ENCODE assay signal across 8 mouse cellular contexts in genomic region chr2:77703080-77703479, GRCm38 (mm10).
DNase-seq lines count a peak whose midpoint lies in the region; ATAC-seq and TF ChIP-seq lines count a peak whose summit lies in the region.

No protein-coding gene starts in this region.

- H3K27ac ChIP-seq in lung, embryonic 15.5 days, result no peak overlapping the region
- H3K27ac ChIP-seq in intestine, embryonic 14.5 days (ENCODE audit: low read depth), result no peak overlapping the region
- H3K27ac ChIP-seq in midbrain, embryonic 10.5 days (replicated peaks), result no peak overlapping the region
- H3K27ac ChIP-seq in stomach, postnatal 0 days (replicated peaks), result no peak overlapping the region

- no peak for TF ChIP-seq EP300 in stomach, postnatal 0 days (optimal IDR thresholded peaks at IDR 0.05)

- 18% methylated on average over 19 of the region's 19 CpGs for WGBS in lung, embryonic 15.5 days
- WGBS in intestine, embryonic 14.5 days, result 17% methylated on average over 19 of the region's 19 CpGs
- WGBS in midbrain, embryonic 10.5 days, result 69% methylated on average over 19 of the region's 19 CpGs
- WGBS in stomach, postnatal 0 days, result 30% methylated on average over 19 of the region's 19 CpGs

- TF ChIP-seq CTCF in stomach, postnatal 0 days (IDR thresholded peaks at IDR 0.05; ENCODE audit: low read depth), result no peak

- H3K4me2 ChIP-seq in lung, embryonic 15.5 days, result peak overlapping the region; percentile 58
- peak overlapping the region; percentile 57 for H3K4me2 ChIP-seq in intestine, embryonic 14.5 days (ENCODE audit: low read length)
- H3K4me2 ChIP-seq in stomach, postnatal 0 days (replicated peaks; ENCODE audit: low read depth), result peak overlapping the region; percentile 52

- no peaks in the 10 kb centered on the region for H3K9me3 ChIP-seq in lung, embryonic 15.5 days
- no peaks in the 10 kb centered on the region for H3K9me3 ChIP-seq in intestine, embryonic 14.5 days (ENCODE audit: control insufficient read depth, low read length)
- H3K9me3 ChIP-seq in midbrain, embryonic 10.5 days (replicated peaks), result no peaks in the 10 kb centered on the region
- H3K9me3 ChIP-seq in stomach, postnatal 0 days (ENCODE audit: control insufficient read depth, low read length), result no peaks in the 10 kb centered on the region

- no peaks in the 10 kb centered on the region for H3K27me3 ChIP-seq in lung, embryonic 15.5 days
- no peaks in the 10 kb centered on the region for H3K27me3 ChIP-seq in intestine, embryonic 14.5 days (replicated peaks; ENCODE audit: control insufficient read depth, insufficient read depth, low read length)
- H3K27me3 ChIP-seq in midbrain, embryonic 10.5 days (ENCODE audit: low read depth, poor library complexity, severe bottlenecking), result no peaks in the 10 kb centered on the region
- H3K27me3 ChIP-seq in stomach, postnatal 0 days (ENCODE audit: control insufficient read depth, insufficient read depth, low read length), result no peaks in the 10 kb centered on the region

- H3K36me3 ChIP-seq in lung, embryonic 15.5 days, result no peaks in the 10 kb centered on the region
- no peaks in the 10 kb centered on the region for H3K36me3 ChIP-seq in intestine, embryonic 14.5 days (ENCODE audit: control insufficient read depth, insufficient read depth, low read length)
- no peaks in the 10 kb centered on the region for H3K36me3 ChIP-seq in midbrain, embryonic 10.5 days
- no peaks in the 10 kb centered on the region for H3K36me3 ChIP-seq in stomach, postnatal 0 days (ENCODE audit: control insufficient read depth, insufficient read depth, low read length)

- peak; percentile 13 for DNase-seq in adrenal gland, postnatal 10 days
- DNase-seq in adrenal gland, postnatal 4 days (ENCODE audit: low spot score in 2 of 2), result no peak
- no peak for DNase-seq in lung, postnatal 25 days (ENCODE audit: low spot score)
- DNase-seq in intestine, embryonic 14.5 days (ENCODE audit: low spot score), result no peak
- no peak for DNase-seq in midbrain, embryonic 10.5 days (ENCODE audit: low spot score)
- no peak for DNase-seq in stomach, postnatal 0 days (ENCODE audit: low spot score)
- DNase-seq in spleen, postnatal 10 days (ENCODE audit: low spot score in 2 of 2), result no peak

- H3K4me3 ChIP-seq in lung, embryonic 15.5 days, result peak overlapping the region; percentile 27
- peak overlapping the region; percentile 26 for H3K4me3 ChIP-seq in intestine, embryonic 14.5 days (ENCODE audit: low read depth, low read length)
- H3K4me3 ChIP-seq in midbrain, embryonic 10.5 days, result 0 out of 2 replicates have a peak overlapping the region, but pooled peaks have one; percentile 7
- peak overlapping the region; percentile 27 for H3K4me3 ChIP-seq in stomach, postnatal 0 days (ENCODE audit: low read depth, low read length)

- peaks cover 8% of the 10 kb centered on the region; the same call in 1 of the 2 replicates for H3K4me1 ChIP-seq in lung, embryonic 15.5 days
- no peaks in the 10 kb centered on the region for H3K4me1 ChIP-seq in intestine, embryonic 14.5 days (replicated peaks; ENCODE audit: control insufficient read depth, insufficient read depth, low read length)
- H3K4me1 ChIP-seq in midbrain, embryonic 10.5 days, result peaks cover 14% of the 10 kb centered on the region
- no peaks in the 10 kb centered on the region for H3K4me1 ChIP-seq in stomach, postnatal 0 days (replicated peaks; ENCODE audit: control insufficient read depth, insufficient read depth)

- H3K9ac ChIP-seq in lung, embryonic 15.5 days, result no peak overlapping the region
- H3K9ac ChIP-seq in intestine, embryonic 14.5 days (ENCODE audit: low read length), result 0 out of 2 replicates have a peak overlapping the region, but pooled peaks have one; percentile 27
- H3K9ac ChIP-seq in stomach, postnatal 0 days (ENCODE audit: low read length), result no peak overlapping the region

- no peak for ATAC-seq in lung, embryonic 15.5 days (ENCODE audit: borderline replicate concordance, extremely low read depth, low FRiP score, low TSS enrichment)
- ATAC-seq in intestine, embryonic 14.5 days (replicated peaks; ENCODE audit: low FRiP score, low TSS enrichment, low read depth), result no peak
- ATAC-seq in stomach, postnatal 0 days (ENCODE audit: low FRiP score, low TSS enrichment), result no peak
